34 mouse cellular contexts compared by ENCODE assay signal in genomic region chr2:3449431-3449830, GRCm38 (mm10). TPM values are rescaled to one million over a fixed set of nuclear protein-coding genes. Genes with fewer than 3 reads are reported as not detected.
DNase-seq lines count a peak whose midpoint lies in the region; ATAC-seq lines count a peak whose summit lies in the region.
"Had no signal": no experiment of that assay in that cellular context is flagged by ENCODE, and none has a peak within 500 bp of the region (broad histone marks: within the 10 kb centered on the region; RNA-seq: fewer than 3 reads in every experiment).

No protein-coding gene starts in this region.

- no peak overlapping the region for H3K4me2 ChIP-seq in hindbrain, embryonic 16.5 days (ENCODE audit: low read length)
- H3K4me2 ChIP-seq: embryonic facial prominence, embryonic 12.5 days; forebrain, embryonic 12.5 days; heart, embryonic 15.5 days; hindbrain, embryonic 14.5 days; liver, embryonic 15.5 days; midbrain, embryonic 15.5 days; neural tube, embryonic 12.5 days had no signal

- no peaks in the 10 kb centered on the region for H3K4me1 ChIP-seq in hindbrain, embryonic 16.5 days (ENCODE audit: control insufficient read depth, insufficient read depth, low read depth, low read length)
- H3K4me1 ChIP-seq: embryonic facial prominence, embryonic 12.5 days; forebrain, embryonic 12.5 days; heart, embryonic 15.5 days; limb, embryonic 10.5 days; liver, embryonic 15.5 days; midbrain, embryonic 15.5 days; neural tube, embryonic 12.5 days had no signal

- H3K4me3 ChIP-seq in hindbrain, embryonic 16.5 days (ENCODE audit: low read length): no peak overlapping the region
- H3K4me3 ChIP-seq: embryonic facial prominence, embryonic 12.5 days; forebrain, embryonic 12.5 days; heart, embryonic 15.5 days; limb, embryonic 10.5 days; liver, embryonic 15.5 days; midbrain, embryonic 15.5 days; neural tube, embryonic 12.5 days had no signal

- H3K9me3 ChIP-seq in hindbrain, embryonic 16.5 days (ENCODE audit: control insufficient read depth, low read length): no peaks in the 10 kb centered on the region
- H3K9me3 ChIP-seq: embryonic facial prominence, embryonic 12.5 days; forebrain, embryonic 12.5 days; heart, embryonic 15.5 days; limb, embryonic 10.5 days; liver, embryonic 15.5 days; midbrain, embryonic 15.5 days; neural tube, embryonic 12.5 days had no signal

- no peaks in the 10 kb centered on the region for H3K27me3 ChIP-seq in hindbrain, embryonic 16.5 days (replicated peaks; ENCODE audit: control insufficient read depth, insufficient read depth, low read length)
- H3K27me3 ChIP-seq: embryonic facial prominence, embryonic 12.5 days; forebrain, embryonic 12.5 days; heart, embryonic 15.5 days; liver, embryonic 15.5 days; midbrain, embryonic 15.5 days; neural tube, embryonic 12.5 days had no signal

- H3K9ac ChIP-seq in hindbrain, embryonic 16.5 days (ENCODE audit: low read depth, low read length): no peak overlapping the region
- H3K9ac ChIP-seq: embryonic facial prominence, embryonic 12.5 days; forebrain, embryonic 12.5 days; heart, embryonic 15.5 days; hindbrain, embryonic 14.5 days; liver, embryonic 15.5 days; midbrain, embryonic 15.5 days; neural tube, embryonic 12.5 days had no signal

- no peak overlapping the region for H3K27ac ChIP-seq in hindbrain, embryonic 16.5 days (ENCODE audit: low read depth, low read length)
- H3K27ac ChIP-seq: embryonic facial prominence, embryonic 12.5 days; forebrain, embryonic 12.5 days; heart, embryonic 15.5 days; hindbrain, embryonic 14.5 days; kidney, postnatal 0 days; limb, embryonic 10.5 days; liver, embryonic 15.5 days; macrophage; midbrain, embryonic 15.5 days; neural tube, embryonic 12.5 days had no signal

- 80% methylated on average over 2 of the region's 2 CpGs for WGBS in hindbrain, embryonic 16.5 days

- DNase-seq in layer of hippocampus, adult 11-12 months (ENCODE audit: low spot score): peak; percentile 37
- no peak for DNase-seq in layer of hippocampus, adult 9-10 months (ENCODE audit: low spot score)
- DNase-seq in brain, adult 2 months (ENCODE audit: low read depth, low spot score): peak; percentile 80
- peak; percentile 58 for DNase-seq in layer of hippocampus, adult 9-11 months
- peak; percentile 50 to 52 for DNase-seq in left cerebral cortex, postnatal 36 days (ENCODE audit: low spot score in 2 of 2)
- DNase-seq in lung, postnatal 4 days: no peak
- DNase-seq in ovary, postnatal 36 days (ENCODE audit: low spot score): no peak
- DNase-seq: adrenal gland, postnatal 36 days; cerebellum, adult 11-12 months; cerebellum, postnatal 14 days; gastrocnemius, postnatal 25 days; heart, postnatal 36 days; kidney, adult 2 months; liver; retina, postnatal 1 day; thymus, postnatal 14 days had no signal

- no peak for ATAC-seq in hindbrain, embryonic 16.5 days
- ATAC-seq: CD4-positive, CD25-positive, alpha-beta regulatory T cell, adult 4 months; midbrain, embryonic 15.5 days had no signal

- intact Hi-C loops in left cerebral cortex, postnatal 36 days (cut with DNase I): no loop called here

- H3K36me3 ChIP-seq in hindbrain, embryonic 16.5 days (ENCODE audit: control insufficient read depth, insufficient read depth, low read length): peaks cover 11% of the 10 kb centered on the region

RNA-seq across cellular contexts. Expression of gene Suv39h2, which starts 25.4 kb away (rescaled TPM):
- total RNA-seq in left cerebral cortex, postnatal 36 days (2021): 1 to 10 TPM; 3.2 to 4.4 TPM
- 7.0 and 8.5 TPM in 2 replicates for polyA plus RNA-seq in hindbrain, embryonic 16.5 days (2015; fragmentation: Nextera tagmentation; extraction: Ambion mirVana)

RNA-seq across cellular contexts. Expression of gene Dclre1c, which starts 25.5 kb away (rescaled TPM):
- total RNA-seq in left cerebral cortex, postnatal 36 days (2021): 10 to 100 TPM in 1 of 2 experiments, 1 to 10 TPM in 1; 8.8 to 15.5 TPM
- polyA plus RNA-seq in hindbrain, embryonic 16.5 days (2015; fragmentation: Nextera tagmentation; extraction: Ambion mirVana): 6.7 and 6.9 TPM in 2 replicates

RNA-seq across cellular contexts. Expression of gene Meig1, which starts 27.0 kb away (rescaled TPM):
- total RNA-seq in left cerebral cortex, postnatal 36 days (2021): 1 to 10 TPM; 2.1 to 2.3 TPM
- 6.1 and 6.7 TPM in 2 replicates for polyA plus RNA-seq in hindbrain, embryonic 16.5 days (2015; fragmentation: Nextera tagmentation; extraction: Ambion mirVana)
- total RNA-seq: adrenal gland, adult 18-20 months; gastrocnemius, postnatal 25 days had no signal
- polyA plus RNA-seq: CD4-positive, CD25-positive, alpha-beta regulatory T cell, adult 4 months; embryonic facial prominence, embryonic 12.5 days; intestine, embryonic 14.5 days; large intestine, adult 2 months; limb, embryonic 10.5 days; spleen, adult 2 months had no signal

RNA-seq across cellular contexts. Expression of gene Olah, which starts 52.4 kb away (rescaled TPM):
- not detected for total RNA-seq in left cerebral cortex, postnatal 36 days (2021)
- polyA plus RNA-seq in hindbrain, embryonic 16.5 days (2015; fragmentation: Nextera tagmentation; extraction: Ambion mirVana): 0.10 TPM in 2 replicates
- total RNA-seq: gastrocnemius, postnatal 25 days; heart, adult 8-10 months; heart, postnatal 36 days had no signal
- polyA plus RNA-seq: CD4-positive, CD25-positive, alpha-beta regulatory T cell, adult 4 months; embryonic facial prominence, embryonic 12.5 days; forebrain, embryonic 12.5 days; heart, embryonic 15.5 days; hindbrain, embryonic 14.5 days; intestine, embryonic 14.5 days; kidney, adult 2 months; kidney, postnatal 0 days; large intestine, adult 2 months; limb, embryonic 10.5 days; liver, embryonic 15.5 days; lung, embryonic 16.5 days; macrophage; midbrain, embryonic 15.5 days; neural tube, embryonic 12.5 days; spleen, adult 2 months had no signal

Comparison
In these comparisons a context has a peak if more than half of its experiments do, and no peak if none do; other contexts are left out.
1. DNase-seq: peak in layer of hippocampus, adult 11-12 months (single experiment), brain, adult 2 months (single experiment), layer of hippocampus, adult 9-11 months (single experiment) and left cerebral cortex, postnatal 36 days (2 of 2); none in layer of hippocampus, adult 9-10 months (single experiment), lung, postnatal 4 days (0 of 2) and ovary, postnatal 36 days (single experiment).